Mouse (Mus musculus): ENCODE data around the gene Stox2. TPM values are rescaled to one million over a fixed set of nuclear protein-coding genes. Genes with fewer than 3 reads are reported as not detected.
A peak's percentile ranks its signal among the peaks of the same experiment; 100 is the strongest.

The Stox2 gene
- polyA plus RNA-seq, 1 experiment from 2014 or later: 40.5 TPM

- 91% methylated on average over 7 of the region's 7 CpGs for WGBS
Observed at GRCm38 (mm10) chr8:47376651-47377050, 69.5 kb downstream of the Stox2 start.

GRCm38 (mm10) chr8:47373757-47374156 is 72.4 kb downstream of the Stox2 start:
- H3K9ac ChIP-seq (replicated peaks): no peak overlapping the region
- no peaks in the 10 kb centered on the region for H3K27me3 ChIP-seq (replicated peaks)
- no peaks in the 10 kb centered on the region for H3K9me3 ChIP-seq (replicated peaks)
- H3K36me3 ChIP-seq: no peaks in the 10 kb centered on the region
- peaks cover 3% of the 10 kb centered on the region; the same call in 1 of the 2 replicates for H3K4me1 ChIP-seq
- ATAC-seq (ENCODE audit: low FRiP score): no peak
- no peak overlapping the region for H3K4me2 ChIP-seq
- H3K4me3 ChIP-seq (replicated peaks): no peak overlapping the region
- 90% methylated on average over 7 of the region's 7 CpGs for WGBS
- no peak overlapping the region for H3K27ac ChIP-seq (replicated peaks)

More at GRCm38 (mm10) chr8:47376651-47377050, 69.5 kb downstream of the Stox2 start:
- H3K36me3 ChIP-seq: no peaks in the 10 kb centered on the region
- 0 out of 2 replicates have a peak, but pooled peaks cover 4% of the 10 kb centered on the region for H3K4me1 ChIP-seq
- ATAC-seq (ENCODE audit: low FRiP score): no peak
- H3K4me2 ChIP-seq: no peak overlapping the region
- no peak overlapping the region for H3K4me3 ChIP-seq (replicated peaks)
- H3K27ac ChIP-seq (replicated peaks): no peak overlapping the region
- H3K27me3 ChIP-seq (replicated peaks): no peaks in the 10 kb centered on the region
- H3K9me3 ChIP-seq (replicated peaks): no peaks in the 10 kb centered on the region
- H3K9ac ChIP-seq (replicated peaks): no peak overlapping the region

- 32% methylated on average over 3 of the region's 3 CpGs for WGBS
- Histone ChIP-seq H3K27me3 (replicated peaks) (no peaks in the 10 kb centered on the region), H3K27ac (replicated peaks) (no peak overlapping the region), H3K4me2 (no peak overlapping the region), H3K9me3 (replicated peaks) (no peaks in the 10 kb centered on the region), H3K36me3 (no peaks in the 10 kb centered on the region), H3K4me1 (peaks cover 3% of the 10 kb centered on the region; the same call in 1 of the 2 replicates), H3K4me3 (replicated peaks) (no peak overlapping the region), H3K9ac (replicated peaks) (no peak overlapping the region)
- ATAC-seq (ENCODE audit: low FRiP score): 0 out of 2 replicates have a peak, but pooled peaks have one; percentile 53
Observed at GRCm38 (mm10) chr8:47371539-47371938, 74.6 kb downstream of the Stox2 start.

- 54% methylated on average over 3 of the region's 3 CpGs for WGBS
- H3K4me3 ChIP-seq (replicated peaks): no peak overlapping the region
- H3K36me3 ChIP-seq: no peaks in the 10 kb centered on the region
- H3K4me1 ChIP-seq: peaks cover 3% of the 10 kb centered on the region; the same call in 1 of the 2 replicates
- H3K27me3 ChIP-seq (replicated peaks): no peaks in the 10 kb centered on the region
- no peak overlapping the region for H3K9ac ChIP-seq (replicated peaks)
- ATAC-seq (ENCODE audit: low FRiP score): no peak
- H3K9me3 ChIP-seq (replicated peaks): no peaks in the 10 kb centered on the region
- H3K4me2 ChIP-seq: no peak overlapping the region
- H3K27ac ChIP-seq (replicated peaks): no peak overlapping the region
Observed at GRCm38 (mm10) chr8:47371081-47371480, 75.1 kb downstream of the Stox2 start.

GRCm38 (mm10) chr8:47370421-47371080 is 75.6 kb downstream of the Stox2 start:
- Histone ChIP-seq H3K27ac (replicated peaks) (no peak overlapping the region), H3K9me3 (replicated peaks) (no peaks in the 10 kb centered on the region), H3K27me3 (replicated peaks) (no peaks in the 10 kb centered on the region), H3K9ac (replicated peaks) (no peak overlapping the region), H3K36me3 (no peaks in the 10 kb centered on the region), H3K4me2 (no peak overlapping the region), H3K4me1 (peaks cover 3% of the 10 kb centered on the region; the same call in 1 of the 2 replicates), H3K4me3 (replicated peaks) (no peak overlapping the region)
- ATAC-seq (ENCODE audit: low FRiP score): peak; percentile 74
- WGBS: 28% methylated on average over 15 of the region's 15 CpGs

- H3K27ac ChIP-seq (replicated peaks): no peak overlapping the region
- H3K36me3 ChIP-seq: no peaks in the 10 kb centered on the region
- WGBS: 90% methylated on average over 15 of the region's 15 CpGs
- H3K4me2 ChIP-seq: no peak overlapping the region
- H3K27me3 ChIP-seq (replicated peaks): no peaks in the 10 kb centered on the region
- H3K4me1 ChIP-seq: peaks cover 3% of the 10 kb centered on the region; the same call in 1 of the 2 replicates
- H3K9ac ChIP-seq (replicated peaks): no peak overlapping the region
- no peak for ATAC-seq (ENCODE audit: low FRiP score)
- H3K9me3 ChIP-seq (replicated peaks): no peaks in the 10 kb centered on the region
- no peak overlapping the region for H3K4me3 ChIP-seq (replicated peaks)
Observed at GRCm38 (mm10) chr8:47369949-47370348, 76.2 kb downstream of the Stox2 start.

GRCm38 (mm10) chr8:47369044-47369769 is 77.0 kb downstream of the Stox2 start:
- WGBS: 75% methylated on average over 16 of the region's 16 CpGs
- Histone ChIP-seq H3K4me3 (replicated peaks) (no peak overlapping the region), H3K9me3 (replicated peaks) (no peaks in the 10 kb centered on the region), H3K27ac (replicated peaks) (no peak overlapping the region), H3K27me3 (replicated peaks) (no peaks in the 10 kb centered on the region), H3K9ac (replicated peaks) (no peak overlapping the region), H3K36me3 (no peaks in the 10 kb centered on the region), H3K4me2 (no peak overlapping the region), H3K4me1 (peaks cover 3% of the 10 kb centered on the region; the same call in 1 of the 2 replicates)
- ATAC-seq (ENCODE audit: low FRiP score): no peak

GRCm38 (mm10) chr8:47367029-47367428 is 79.1 kb downstream of the Stox2 start:
- no peaks in the 10 kb centered on the region for H3K27me3 ChIP-seq (replicated peaks)
- 75% methylated on average over 6 of the region's 6 CpGs for WGBS

GRCm38 (mm10) chr8:47363271-47363670 is 82.9 kb downstream of the Stox2 start:
- Histone ChIP-seq H3K36me3 (no peaks in the 10 kb centered on the region), H3K9me3 (replicated peaks) (no peaks in the 10 kb centered on the region), H3K27me3 (replicated peaks) (no peaks in the 10 kb centered on the region), H3K9ac (replicated peaks) (no peak overlapping the region), H3K4me1 (no peaks in the 10 kb centered on the region), H3K4me2 (no peak overlapping the region), H3K27ac (replicated peaks) (no peak overlapping the region), H3K4me3 (replicated peaks) (no peak overlapping the region)
- ATAC-seq (ENCODE audit: low FRiP score): no peak
- 53% methylated on average over 8 of the region's 8 CpGs for WGBS

More at GRCm38 (mm10) chr8:47367029-47367428, 79.1 kb downstream of the Stox2 start:
- Histone ChIP-seq H3K4me1 (peaks cover 3% of the 10 kb centered on the region; the same call in 1 of the 2 replicates), H3K9ac (replicated peaks) (no peak overlapping the region), H3K9me3 (replicated peaks) (no peaks in the 10 kb centered on the region), H3K27ac (replicated peaks) (no peak overlapping the region), H3K4me2 (no peak overlapping the region), H3K4me3 (replicated peaks) (no peak overlapping the region), H3K36me3 (no peaks in the 10 kb centered on the region)
- ATAC-seq (ENCODE audit: low FRiP score): no peak

- Histone ChIP-seq H3K4me1 (peaks cover 10% of the 10 kb centered on the region; the same call in 1 of the 2 replicates), H3K4me2 (no peak overlapping the region), H3K9ac (replicated peaks) (no peak overlapping the region), H3K36me3 (no peaks in the 10 kb centered on the region), H3K27me3 (replicated peaks) (no peaks in the 10 kb centered on the region), H3K9me3 (replicated peaks) (no peaks in the 10 kb centered on the region), H3K27ac (replicated peaks) (no peak overlapping the region), H3K4me3 (replicated peaks) (no peak overlapping the region)
- 67% methylated on average over 8 of the region's 8 CpGs for WGBS
- no peak for ATAC-seq (ENCODE audit: low FRiP score)
Observed at GRCm38 (mm10) chr8:47355340-47355906, 90.7 kb downstream of the Stox2 start.

GRCm38 (mm10) chr8:47354523-47355168 is 91.5 kb downstream of the Stox2 start:
- Histone ChIP-seq H3K27me3 (replicated peaks) (no peaks in the 10 kb centered on the region), H3K9ac (replicated peaks) (no peak overlapping the region), H3K4me2 (no peak overlapping the region), H3K9me3 (replicated peaks) (no peaks in the 10 kb centered on the region), H3K36me3 (no peaks in the 10 kb centered on the region), H3K4me3 (replicated peaks) (no peak overlapping the region), H3K4me1 (peaks cover 11% of the 10 kb centered on the region; the same call in 1 of the 2 replicates), H3K27ac (replicated peaks) (no peak overlapping the region)
- WGBS: 71% methylated on average over 12 of the region's 12 CpGs
- ATAC-seq (ENCODE audit: low FRiP score): no peak

Measured in neural tube, embryonic 15.5 days (tissue).